Mouse (Mus musculus) thymus, postnatal 10 days (tissue): Measurements from ENCODE around the gene Mymk.

Experiments used
- DNase-seq, 2 experiments: peaks; one replicate each; pipeline ENCODE4 v3.0.0; 2021; ENCODE audit warnings: low spot score in 2 of 2

The Mymk gene

DNA sequence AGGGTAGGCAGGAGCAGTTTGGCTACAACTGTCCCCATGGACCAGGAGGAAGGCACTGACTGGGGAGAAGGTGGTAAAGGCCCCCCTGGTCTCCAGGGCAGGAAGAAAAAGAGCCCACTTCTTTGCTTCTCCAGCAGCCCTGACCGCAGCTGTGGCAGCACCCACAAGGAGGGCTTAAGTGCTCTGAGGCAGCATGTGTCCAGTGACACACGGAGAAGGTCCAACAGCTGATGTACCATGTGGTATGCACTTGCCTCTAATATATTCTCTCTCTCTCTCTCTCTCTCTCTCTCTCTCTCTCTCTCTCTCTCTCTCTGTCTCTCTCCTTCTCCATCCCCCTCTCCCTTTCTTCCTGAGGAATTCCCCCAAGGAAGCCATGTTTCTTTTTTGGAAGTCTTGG lies at the start of gene Mymk:
Mymk (minus strand) TSS at position 202 of the 400 bp plus-strand sequence.
- DNase-seq, result no peak

DNA sequence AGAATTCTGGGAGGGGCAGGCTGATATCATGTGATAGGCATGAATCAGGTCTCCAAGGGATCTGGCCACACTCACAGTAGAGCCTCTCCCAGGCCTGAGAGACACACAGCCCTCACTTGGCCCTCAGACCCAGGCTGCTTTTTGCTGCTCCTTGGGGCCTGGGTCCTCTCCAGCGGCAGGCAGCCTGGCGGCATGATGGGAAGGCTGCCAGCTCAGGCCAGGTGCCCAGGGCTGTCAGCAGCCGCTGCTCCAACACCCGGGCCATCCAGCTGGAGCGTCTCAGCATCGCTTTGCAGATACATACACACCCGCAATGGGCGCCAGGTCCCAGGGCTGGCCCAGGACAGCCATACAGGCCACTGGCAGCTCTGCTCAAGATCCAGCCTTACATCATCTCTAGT lies 48.3 kb upstream of the Mymk start:
- DNase-seq, result peak; percentile 45

DNA sequence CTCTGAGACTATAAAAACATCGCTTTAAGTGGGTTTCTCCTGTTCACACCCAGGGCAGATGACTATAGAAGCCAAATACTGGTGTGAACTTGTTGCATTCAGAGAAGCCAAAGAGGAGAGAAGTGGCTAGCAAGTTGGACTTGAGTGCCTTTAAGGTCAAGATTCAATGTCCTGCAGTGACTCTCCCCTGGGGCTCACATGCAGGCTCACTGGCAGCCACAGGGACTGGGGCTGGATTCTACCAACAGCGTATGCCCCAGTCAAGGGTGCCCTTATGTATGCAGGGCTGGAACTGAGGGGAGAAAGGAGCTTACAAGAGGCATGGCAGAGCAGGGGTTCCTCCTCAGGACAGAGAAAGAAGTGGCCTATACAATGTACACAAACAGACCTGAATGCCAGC lies 47.8 kb upstream of the Mymk start:
- no peak for DNase-seq

DNA sequence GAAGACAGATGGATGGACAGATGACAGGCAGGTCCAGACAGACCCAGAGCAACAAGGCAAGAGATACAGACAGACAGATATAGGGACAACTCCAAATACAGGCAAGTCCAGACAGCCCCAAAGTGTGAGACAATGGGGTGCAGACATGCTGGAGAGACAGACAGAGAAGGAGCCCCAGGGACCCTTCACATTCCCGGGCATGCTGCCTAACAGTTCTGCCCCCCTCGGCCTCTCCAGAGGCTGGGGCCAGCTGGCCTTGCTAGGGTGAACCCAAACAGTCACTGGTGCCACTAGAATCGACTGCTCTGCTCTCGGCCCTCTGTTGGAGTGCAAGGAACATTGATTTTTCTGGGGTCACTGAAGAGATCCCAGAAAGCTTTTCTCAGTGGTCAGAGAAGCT lies 46.5 kb upstream of the Mymk start:
- no peak for DNase-seq

- no peak for DNase-seq
Observed at GRCm38 (mm10) chr2:27114169-27114568, 42.2 kb upstream of the Mymk start.

DNA sequence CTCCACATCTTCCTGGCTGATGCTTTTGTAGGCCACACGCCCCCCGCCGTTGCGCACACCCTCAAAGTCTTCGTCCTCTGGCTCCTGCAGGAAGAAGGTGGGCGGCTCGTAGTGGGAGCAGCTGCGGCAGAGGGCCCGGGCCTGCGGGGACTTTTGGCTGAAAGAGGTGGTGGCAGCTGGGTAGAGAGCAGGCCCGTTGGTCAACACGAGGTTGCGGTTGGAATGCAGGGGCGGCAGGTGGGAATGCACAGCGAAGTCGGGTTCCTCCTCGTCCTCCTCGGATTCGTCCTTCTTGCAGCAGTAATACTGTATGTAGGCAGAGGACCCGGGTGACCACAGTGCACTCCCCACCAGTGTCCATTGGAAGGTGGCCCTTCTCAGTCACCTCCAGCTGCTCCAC lies 40.6 kb upstream of the Mymk start:
- DNase-seq, result no peak

GRCm38 (mm10) chr2:27109052-27109451 lies 37.1 kb upstream of the Mymk start:
- DNase-seq, result no peak

GRCm38 (mm10) chr2:27108144-27108543 lies 36.2 kb upstream of the Mymk start:
- no peak for DNase-seq

- DNase-seq, result no peak
Observed at GRCm38 (mm10) chr2:27106816-27107215, 34.8 kb upstream of the Mymk start.

GRCm38 (mm10) chr2:27103554-27103953 lies 31.6 kb upstream of the Mymk start:
- DNase-seq, result no peak

GRCm38 (mm10) chr2:27097776-27098175 lies 25.8 kb upstream of the Mymk start:
- no peak for DNase-seq

DNA sequence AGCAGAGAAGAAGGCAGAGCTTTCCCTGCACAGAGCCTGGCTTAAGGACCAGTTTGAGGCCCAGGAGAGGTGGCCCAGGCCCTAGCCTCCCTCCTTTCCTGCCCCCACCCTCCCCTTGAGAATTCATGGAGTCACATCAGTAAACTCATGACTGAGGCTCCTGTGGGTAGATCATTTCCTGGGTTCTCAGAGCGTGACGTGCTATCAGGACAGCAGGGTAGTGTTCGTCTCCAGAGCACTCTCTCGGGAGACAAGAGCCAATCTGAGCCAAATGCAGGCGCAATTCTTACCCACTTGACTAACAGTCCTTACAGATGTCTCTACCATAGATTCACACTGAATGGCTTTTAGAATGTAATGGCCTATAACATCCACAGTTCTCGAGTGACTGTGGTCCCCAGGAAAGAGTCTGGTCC lies 25.3 kb upstream of the Mymk start:
- no peak for DNase-seq

GRCm38 (mm10) chr2:27096341-27096981 lies 24.5 kb upstream of the Mymk start:
- DNase-seq, result no peak

GRCm38 (mm10) chr2:27095178-27095577 lies 23.2 kb upstream of the Mymk start:
- no peak for DNase-seq

- no peak for DNase-seq
Observed at GRCm38 (mm10) chr2:27089238-27089637, 17.3 kb upstream of the Mymk start.

DNA sequence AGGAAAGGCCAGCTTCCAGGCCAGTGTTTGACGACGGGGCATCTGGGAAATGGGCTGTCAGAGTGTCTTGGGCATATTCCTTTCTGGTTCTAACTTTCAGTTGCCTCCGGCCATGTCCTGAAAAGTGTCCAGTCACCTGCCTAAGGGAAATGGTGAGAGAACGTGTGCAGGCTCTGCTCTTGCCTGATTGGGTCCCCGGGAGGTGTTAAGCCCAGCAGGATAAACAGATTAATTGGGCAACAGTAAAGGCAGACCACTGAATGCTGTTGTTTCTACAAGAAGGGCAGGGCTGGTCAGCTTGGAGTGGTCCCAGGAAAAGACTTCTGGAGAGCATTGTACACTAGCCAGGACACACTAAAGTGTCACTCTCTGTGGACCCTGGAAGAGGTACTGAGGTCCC lies 16.7 kb upstream of the Mymk start:
- no peak for DNase-seq

GRCm38 (mm10) chr2:27088071-27088644 lies 16.2 kb upstream of the Mymk start:
- DNase-seq, result no peak

- DNase-seq, result no peak
Observed at GRCm38 (mm10) chr2:27087581-27087980, 15.6 kb upstream of the Mymk start.

DNA sequence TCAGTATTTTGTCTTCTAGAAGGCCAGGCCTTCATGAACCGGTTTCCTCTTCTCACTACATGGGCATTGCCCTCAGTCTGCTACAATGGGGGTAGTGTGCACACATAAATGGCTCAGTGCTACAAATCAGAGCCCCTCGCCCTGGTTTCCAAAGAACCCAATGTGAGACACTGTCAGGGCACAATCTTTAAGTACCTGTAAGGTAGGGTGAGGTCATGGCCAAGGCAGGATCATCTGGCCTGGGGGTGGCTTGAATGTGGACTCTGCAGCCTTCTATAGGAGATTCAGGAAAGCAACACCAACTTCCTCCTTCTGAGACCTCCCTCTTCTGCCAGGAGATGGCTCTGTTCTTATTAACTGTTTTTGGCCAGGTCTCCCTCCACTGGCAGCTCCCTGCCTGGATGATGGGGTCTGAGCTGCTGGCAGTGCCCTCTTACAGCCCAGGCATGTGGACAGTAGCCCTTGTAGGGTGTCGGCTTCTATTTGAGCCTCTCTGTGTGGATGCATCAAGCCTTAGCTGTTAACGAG lies 14.6 kb upstream of the Mymk start:
- no peak for DNase-seq

- no peak for DNase-seq
Observed at GRCm38 (mm10) chr2:27085801-27086200, 13.8 kb upstream of the Mymk start.

DNA sequence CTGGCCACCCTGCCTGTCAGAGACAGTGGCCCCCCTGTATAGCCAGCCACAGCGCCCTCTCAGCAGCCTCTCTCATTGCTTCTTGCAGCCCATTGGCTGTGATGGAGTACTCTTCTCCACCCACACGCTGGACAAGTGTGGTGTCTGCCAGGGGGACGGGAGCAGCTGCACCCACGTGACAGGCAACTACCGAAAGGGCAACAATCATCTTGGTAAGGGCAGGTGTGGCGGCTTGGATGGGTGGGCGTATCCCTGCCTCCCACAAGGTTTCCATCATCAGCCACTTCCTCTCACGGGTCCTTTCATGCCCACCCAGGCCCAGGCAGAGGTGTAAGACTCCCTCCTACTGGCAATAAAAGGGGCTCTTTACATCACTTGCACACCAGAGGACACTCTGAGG lies 13.0 kb upstream of the Mymk start:
- DNase-seq, result peak; percentile 51 to 62

DNA sequence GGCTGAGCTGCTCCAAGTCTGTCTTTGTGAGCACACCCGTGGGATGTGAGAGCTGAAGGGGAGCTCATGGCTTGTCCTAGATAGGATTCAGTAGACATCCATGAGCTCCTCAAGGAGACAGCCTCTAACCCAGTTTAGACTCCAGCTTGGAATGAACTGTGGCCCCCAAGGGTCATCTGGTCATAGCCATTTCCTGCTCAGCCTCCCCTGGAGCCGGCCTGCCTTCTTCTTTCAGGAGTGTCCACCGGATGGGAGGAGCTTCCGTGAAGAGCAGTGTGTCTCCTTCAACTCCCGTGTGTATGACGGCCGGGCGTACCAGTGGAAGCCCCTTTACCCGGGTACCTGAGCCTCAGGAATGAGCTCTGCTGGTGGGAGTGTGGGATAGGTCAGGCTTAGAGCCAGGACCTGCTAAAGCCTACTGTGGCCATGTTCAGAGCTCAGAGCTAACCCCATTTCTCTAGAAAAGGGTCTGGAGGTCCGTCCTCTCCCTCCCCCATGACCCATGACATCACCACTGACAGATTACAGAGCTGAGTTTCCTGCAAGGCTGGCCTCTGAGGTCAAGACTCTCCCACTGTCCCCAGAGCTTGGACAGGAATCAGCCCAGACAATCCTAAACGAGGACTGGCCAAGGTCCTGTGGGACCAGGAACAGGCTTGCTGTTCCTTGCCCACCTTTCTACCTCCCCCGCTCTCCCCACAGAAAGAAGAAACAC lies 11.9 kb upstream of the Mymk start:
- no peak for DNase-seq

GRCm38 (mm10) chr2:27079649-27080048 lies 7.7 kb upstream of the Mymk start:
- no peak for DNase-seq
